Mouse (Mus musculus) kidney, embryonic 14.5 days (tissue): ENCODE measurements around the gene Usp10. TPM values are rescaled to one million over a fixed set of nuclear protein-coding genes. Genes with fewer than 3 reads are reported as not detected.
A peak's percentile ranks its signal among the peaks of the same experiment; 100 is the strongest.

ENCODE experiments used
- ATAC-seq: fragments of 200-750 bp; cut with Nextera tagmentation; 2 replicates; pipeline ENCODE4 v1.8.0; 2017; ENCODE audit warnings: moderate number of reproducible peaks, mild to moderate bottlenecking, moderate TSS enrichment, moderate library complexity; ENCODE audit not compliant: low FRiP score, low TSS enrichment
- H3K27ac ChIP-seq: fragments of 300-500 bp; sonication (generic); 2 replicates; pipeline ENCODE4 v1.5.1; 2014; ENCODE audit warnings: low read depth, mild to moderate bottlenecking, low read length, moderate library complexity, mixed read lengths
- H3K27me3 ChIP-seq: fragments of 300-500 bp; sonication (generic); 2 replicates; pipeline ENCODE4 v1.6.1; 2014; ENCODE audit warnings: mild to moderate bottlenecking, low read length; ENCODE audit not compliant: control insufficient read depth, insufficient read depth
- H3K36me3 ChIP-seq: fragments of 300-500 bp; sonication (generic); 2 replicates; pipeline ENCODE4 v1.6.1; 2014; ENCODE audit warnings: low read length, mixed read lengths; ENCODE audit not compliant: control insufficient read depth, insufficient read depth
- H3K4me1 ChIP-seq: fragments of 300-500 bp; sonication (generic); 2 replicates; pipeline ENCODE4 v1.6.1; 2014; ENCODE audit warnings: low read length, mixed read lengths; ENCODE audit not compliant: control insufficient read depth, insufficient read depth
- H3K4me2 ChIP-seq: fragments of 300-500 bp; sonication (generic); replicated peaks from 2 replicates; pipeline ENCODE4 v1.6.1; 2014; ENCODE audit warnings: low read depth, mild to moderate bottlenecking, low read length
- H3K4me3 ChIP-seq: fragments of 300-500 bp; sonication (generic); 2 replicates; pipeline ENCODE4 v1.5.1; 2014; ENCODE audit warnings: mild to moderate bottlenecking, low read length
- H3K9ac ChIP-seq: fragments of 300-500 bp; sonication (generic); 2 replicates; pipeline ENCODE4 v1.6.1; 2014; ENCODE audit warnings: low read depth, mild to moderate bottlenecking, low read length, moderate library complexity
- H3K9me3 ChIP-seq: fragments of 300-500 bp; sonication (generic); 2 replicates; pipeline ENCODE4 v1.6.1; 2016; ENCODE audit warnings: low read length; ENCODE audit not compliant: control insufficient read depth
- WGBS: fragments of 180-500 bp; shearing (Covaris S2); extraction: QIAGEN DNeasy Blood & Tissue Kit; methylation state at CpG from one replicate; pipeline ENCODE4 v1.1.7; 2014; 5-methylcytosine and 5-hydroxymethylcytosine counted together
- polyA plus RNA-seq: library from polyadenylated mRNA; unstranded; fragments of >200 nt; fragmentation: Nextera tagmentation; extraction: Ambion mirVana; gene quantifications from 2 replicates; pipeline ENCODE4 v1.2.1, GENCODE M21; 2014

Gene Usp10
- polyA plus RNA-seq, 1 experiment from 2014 or later: 156 TPM

- Histone ChIP-seq H3K4me2 (no peak overlapping the region), H3K27me3 (peaks cover 15% of the 10 kb centered on the region), H3K9me3 (no peaks in the 10 kb centered on the region), H3K4me3 (no peak overlapping the region), H3K36me3 (no peaks in the 10 kb centered on the region), H3K9ac (no peak overlapping the region), H3K4me1 (peaks cover 11% of the 10 kb centered on the region), H3K27ac (peak overlapping the region; percentile 37; the same call in 1 of the 2 replicates)
- no peak for ATAC-seq
- 76% methylated on average over 15 of the region's 15 CpGs for WGBS
Observed at GRCm38 (mm10) chr8:119988087-119988486, 77.9 kb downstream of the Usp10 start.

- H3K27ac ChIP-seq: no peak within 1 kb of the TSS
- under 1% methylated on average over 25 of the region's 25 CpGs for WGBS
- peak within 1 kb of the TSS; percentile 30 for H3K4me3 ChIP-seq
- no peaks in the 10 kb centered on the region for H3K9me3 ChIP-seq
- H3K4me1 ChIP-seq: peaks cover 26% of the 10 kb centered on the region
- H3K4me2 ChIP-seq: peak within 1 kb of the TSS; percentile 44
- peaks cover 23% of the 10 kb centered on the region for H3K27me3 ChIP-seq
- H3K9ac ChIP-seq: peak within 1 kb of the TSS; percentile 8; the same call in 1 of the 2 replicates
- peak; percentile 90 for ATAC-seq
- H3K36me3 ChIP-seq: no peaks in the 10 kb centered on the region
Observed at GRCm38 (mm10) chr8:119992249-119992648, 82.1 kb downstream of the Usp10 start, which contains the start of gene Crispld2. Gene Crispld2 (plus strand): TSS chr8:119992438.

- Histone ChIP-seq H3K9me3 (no peaks in the 10 kb centered on the region), H3K4me3 (no peak overlapping the region), H3K27ac (no peak overlapping the region), H3K27me3 (peaks cover 23% of the 10 kb centered on the region), H3K9ac (no peak overlapping the region; the same call in 1 of the 2 replicates), H3K36me3 (no peaks in the 10 kb centered on the region), H3K4me1 (peaks cover 20% of the 10 kb centered on the region), H3K4me2 (0 out of 2 replicates have a peak overlapping the region, but pooled peaks have one; percentile 5)
- ATAC-seq: peak; percentile 33; the same call in 1 of the 2 replicates
- WGBS: 41% methylated on average over 7 of the region's 7 CpGs
Observed at GRCm38 (mm10) chr8:119994114-119994513, 84.0 kb downstream of the Usp10 start.

- ATAC-seq: no peak
- Histone ChIP-seq H3K36me3 (no peaks in the 10 kb centered on the region), H3K27me3 (peaks cover 23% of the 10 kb centered on the region), H3K4me3 (no peak overlapping the region), H3K4me1 (peaks cover 20% of the 10 kb centered on the region), H3K9ac (no peak overlapping the region; the same call in 1 of the 2 replicates), H3K27ac (no peak overlapping the region), H3K9me3 (no peaks in the 10 kb centered on the region), H3K4me2 (0 out of 2 replicates have a peak overlapping the region, but pooled peaks have one; percentile 5)
- 32% methylated on average over 6 of the region's 6 CpGs for WGBS
Observed at GRCm38 (mm10) chr8:119994556-119994955, 84.4 kb downstream of the Usp10 start.

- Histone ChIP-seq H3K9ac (no peak overlapping the region), H3K9me3 (no peaks in the 10 kb centered on the region), H3K27ac (no peak overlapping the region), H3K4me3 (no peak overlapping the region), H3K4me2 (no peak overlapping the region), H3K36me3 (no peaks in the 10 kb centered on the region), H3K4me1 (peaks cover 29% of the 10 kb centered on the region), H3K27me3 (peaks cover 17% of the 10 kb centered on the region)
- ATAC-seq: no peak
- 89% methylated on average over 4 of the region's 4 CpGs for WGBS
Observed at GRCm38 (mm10) chr8:119997266-119997665, 87.1 kb downstream of the Usp10 start.

- H3K9ac ChIP-seq: no peak overlapping the region
- ATAC-seq: no peak
Observed at GRCm38 (mm10) chr8:120000461-120000860, 90.3 kb downstream of the Usp10 start.

GRCm38 (mm10) chr8:120001712-120002111 is 91.6 kb downstream of the Usp10 start:
- Histone ChIP-seq H3K36me3 (no peaks in the 10 kb centered on the region), H3K4me3 (no peak overlapping the region), H3K9me3 (no peaks in the 10 kb centered on the region), H3K4me2 (no peak overlapping the region), H3K4me1 (peaks cover 43% of the 10 kb centered on the region), H3K27me3 (no peaks in the 10 kb centered on the region), H3K9ac (no peak overlapping the region), H3K27ac (no peak overlapping the region)
- ATAC-seq: 0 out of 2 replicates have a peak, but pooled peaks have one; percentile 13
- 35% methylated on average over 7 of the region's 7 CpGs for WGBS

More at GRCm38 (mm10) chr8:120000461-120000860, 90.3 kb downstream of the Usp10 start:
- H3K4me2 ChIP-seq: no peak overlapping the region
- peaks cover 36% of the 10 kb centered on the region for H3K4me1 ChIP-seq
- no peaks in the 10 kb centered on the region for H3K9me3 ChIP-seq
- H3K27ac ChIP-seq: no peak overlapping the region
- H3K4me3 ChIP-seq: no peak overlapping the region
- WGBS: 55% methylated on average over 8 of the region's 8 CpGs
- no peaks in the 10 kb centered on the region for H3K27me3 ChIP-seq
- H3K36me3 ChIP-seq: no peaks in the 10 kb centered on the region

GRCm38 (mm10) chr8:120002348-120002747 is 92.2 kb downstream of the Usp10 start:
- H3K36me3 ChIP-seq: no peaks in the 10 kb centered on the region
- no peak overlapping the region; the same call in 1 of the 2 replicates for H3K27ac ChIP-seq
- 38% methylated on average over 9 of the region's 9 CpGs for WGBS
- H3K4me3 ChIP-seq: no peak overlapping the region
- H3K9ac ChIP-seq: no peak overlapping the region
- no peaks in the 10 kb centered on the region for H3K27me3 ChIP-seq
- no peaks in the 10 kb centered on the region for H3K9me3 ChIP-seq
- H3K4me2 ChIP-seq: no peak overlapping the region
- ATAC-seq: no peak
- peaks cover 46% of the 10 kb centered on the region for H3K4me1 ChIP-seq

- ATAC-seq: peak; percentile 50
- Histone ChIP-seq H3K9ac (no peak overlapping the region), H3K27me3 (no peaks in the 10 kb centered on the region), H3K4me2 (peak overlapping the region; percentile 21), H3K27ac (peak overlapping the region; percentile 42; the same call in 1 of the 2 replicates), H3K4me1 (peaks cover 46% of the 10 kb centered on the region), H3K36me3 (no peaks in the 10 kb centered on the region), H3K9me3 (no peaks in the 10 kb centered on the region), H3K4me3 (no peak overlapping the region)
- WGBS: 6% methylated on average over 14 of the region's 14 CpGs
Observed at GRCm38 (mm10) chr8:120004154-120004702, 94.1 kb downstream of the Usp10 start.
